Mouse (Mus musculus): Measurements from ENCODE around the gene 2310011J03Rik. TPM values are rescaled to one million over a fixed set of nuclear protein-coding genes. Genes with fewer than 3 reads are reported as not detected.

2310011J03Rik gene
- polyA plus RNA-seq (2015; fragmentation: Nextera tagmentation; extraction: Ambion mirVana): 49.2 and 51.8 TPM in 2 replicates

GRCm38 (mm10) chr10:80320340-80320760 lies at the start of gene 2310011J03Rik:
2310011J03Rik (minus strand) TSS chr10:80320537.
- Histone ChIP-seq H3K4me1 (replicated peaks; ENCODE audit: control insufficient read depth, insufficient read depth, low read length) (peaks cover 28% of the 10 kb centered on the region), H3K9me3 (ENCODE audit: control insufficient read depth, low read length) (no peaks in the 10 kb centered on the region), H3K27ac (ENCODE audit: low read length) (peak within 1 kb of the TSS; percentile 71), H3K9ac (ENCODE audit: low read length) (peak within 1 kb of the TSS; percentile 80), H3K36me3 (ENCODE audit: control insufficient read depth, insufficient read depth, low read length) (peaks cover 6% of the 10 kb centered on the region; the same call in 1 of the 2 replicates), H3K27me3 (ENCODE audit: control insufficient read depth, insufficient read depth, low read depth, low read length) (peaks cover 14% of the 10 kb centered on the region), H3K4me2 (ENCODE audit: low read depth, low read length) (peak within 1 kb of the TSS; percentile 64), H3K4me3 (ENCODE audit: low read length) (peak within 1 kb of the TSS; percentile 77)
- peak; percentile 68 for ATAC-seq (ENCODE audit: low read depth)
- WGBS: under 1% methylated on average over 34 of the region's 34 CpGs

GRCm38 (mm10) chr10:80368392-80368791 lies 48.1 kb upstream of the 2310011J03Rik start:
- Histone ChIP-seq H3K9ac (ENCODE audit: low read length) (no peak overlapping the region), H3K27ac (ENCODE audit: low read length) (no peak overlapping the region), H3K36me3 (ENCODE audit: control insufficient read depth, insufficient read depth, low read length) (no peaks in the 10 kb centered on the region), H3K27me3 (ENCODE audit: control insufficient read depth, insufficient read depth, low read depth, low read length) (no peaks in the 10 kb centered on the region; the same call in 1 of the 2 replicates), H3K4me2 (ENCODE audit: low read depth, low read length) (no peak overlapping the region), H3K4me1 (replicated peaks; ENCODE audit: control insufficient read depth, insufficient read depth, low read length) (peaks cover 5% of the 10 kb centered on the region), H3K4me3 (ENCODE audit: low read length) (no peak overlapping the region), H3K9me3 (ENCODE audit: control insufficient read depth, low read length) (no peaks in the 10 kb centered on the region; the same call in 1 of the 2 replicates)
- 81% methylated on average over 6 of the region's 6 CpGs for WGBS
- no peak for ATAC-seq (ENCODE audit: low read depth)

GRCm38 (mm10) chr10:80367954-80368353 lies 47.6 kb upstream of the 2310011J03Rik start:
- no peaks in the 10 kb centered on the region for H3K36me3 ChIP-seq (ENCODE audit: control insufficient read depth, insufficient read depth, low read length)
- H3K9ac ChIP-seq (ENCODE audit: low read length): no peak overlapping the region
- no peak overlapping the region for H3K4me2 ChIP-seq (ENCODE audit: low read depth, low read length)
- ATAC-seq (ENCODE audit: low read depth): no peak
- H3K27me3 ChIP-seq (ENCODE audit: control insufficient read depth, insufficient read depth, low read depth, low read length): no peaks in the 10 kb centered on the region; the same call in 1 of the 2 replicates
- no peak overlapping the region for H3K4me3 ChIP-seq (ENCODE audit: low read length)
- no peak overlapping the region for H3K27ac ChIP-seq (ENCODE audit: low read length)
- H3K4me1 ChIP-seq (replicated peaks; ENCODE audit: control insufficient read depth, insufficient read depth, low read length): peaks cover 5% of the 10 kb centered on the region
- H3K9me3 ChIP-seq (ENCODE audit: control insufficient read depth, low read length): no peaks in the 10 kb centered on the region; the same call in 1 of the 2 replicates
- WGBS: 43% methylated on average over 5 of the region's 5 CpGs

GRCm38 (mm10) chr10:80365736-80366135 lies 45.4 kb upstream of the 2310011J03Rik start:
- no peak for ATAC-seq (ENCODE audit: low read depth)
- H3K27ac ChIP-seq (ENCODE audit: low read length): no peak overlapping the region
- H3K9ac ChIP-seq (ENCODE audit: low read length): no peak overlapping the region

GRCm38 (mm10) chr10:80363734-80364133 lies 43.4 kb upstream of the 2310011J03Rik start:
- Histone ChIP-seq H3K36me3 (ENCODE audit: control insufficient read depth, insufficient read depth, low read length) (no peaks in the 10 kb centered on the region), H3K4me3 (ENCODE audit: low read length) (no peak overlapping the region), H3K4me1 (replicated peaks; ENCODE audit: control insufficient read depth, insufficient read depth, low read length) (no peaks in the 10 kb centered on the region), H3K27ac (ENCODE audit: low read length) (no peak overlapping the region), H3K4me2 (ENCODE audit: low read depth, low read length) (no peak overlapping the region), H3K27me3 (ENCODE audit: control insufficient read depth, insufficient read depth, low read depth, low read length) (peaks cover 1% of the 10 kb centered on the region; the same call in 1 of the 2 replicates), H3K9me3 (ENCODE audit: control insufficient read depth, low read length) (no peaks in the 10 kb centered on the region; the same call in 1 of the 2 replicates), H3K9ac (ENCODE audit: low read length) (no peak overlapping the region)
- ATAC-seq (ENCODE audit: low read depth): no peak
- 39% methylated on average over 6 of the region's 6 CpGs for WGBS

More at GRCm38 (mm10) chr10:80365736-80366135, 45.4 kb upstream of the 2310011J03Rik start:
- Histone ChIP-seq H3K4me1 (replicated peaks; ENCODE audit: control insufficient read depth, insufficient read depth, low read length) (no peaks in the 10 kb centered on the region), H3K4me2 (ENCODE audit: low read depth, low read length) (no peak overlapping the region), H3K36me3 (ENCODE audit: control insufficient read depth, insufficient read depth, low read length) (no peaks in the 10 kb centered on the region), H3K27me3 (ENCODE audit: control insufficient read depth, insufficient read depth, low read depth, low read length) (no peaks in the 10 kb centered on the region; the same call in 1 of the 2 replicates), H3K4me3 (ENCODE audit: low read length) (no peak overlapping the region), H3K9me3 (ENCODE audit: control insufficient read depth, low read length) (no peaks in the 10 kb centered on the region; the same call in 1 of the 2 replicates)
- 60% methylated on average over 6 of the region's 6 CpGs for WGBS

GRCm38 (mm10) chr10:80357994-80358639 lies 37.8 kb upstream of the 2310011J03Rik start:
- no peak overlapping the region for H3K27ac ChIP-seq (ENCODE audit: low read length)
- H3K36me3 ChIP-seq (ENCODE audit: control insufficient read depth, insufficient read depth, low read length): no peaks in the 10 kb centered on the region
- H3K9ac ChIP-seq (ENCODE audit: low read length): no peak overlapping the region
- 8% methylated on average over 27 of the region's 31 CpGs for WGBS
- peak; percentile 35; the same call in 1 of the 2 replicates for ATAC-seq (ENCODE audit: low read depth)
- peak overlapping the region; percentile 41 for H3K4me2 ChIP-seq (ENCODE audit: low read depth, low read length)
- peak overlapping the region; percentile 31 for H3K4me3 ChIP-seq (ENCODE audit: low read length)
- H3K4me1 ChIP-seq (replicated peaks; ENCODE audit: control insufficient read depth, insufficient read depth, low read length): peaks cover 4% of the 10 kb centered on the region; the same call in 1 of the 2 replicates
- H3K9me3 ChIP-seq (ENCODE audit: control insufficient read depth, low read length): no peaks in the 10 kb centered on the region
- peaks cover 45% of the 10 kb centered on the region for H3K27me3 ChIP-seq (ENCODE audit: control insufficient read depth, insufficient read depth, low read depth, low read length)

GRCm38 (mm10) chr10:80357336-80357735 lies 37.0 kb upstream of the 2310011J03Rik start:
- Histone ChIP-seq H3K4me2 (ENCODE audit: low read depth, low read length) (no peak overlapping the region; the same call in 1 of the 2 replicates), H3K4me1 (replicated peaks; ENCODE audit: control insufficient read depth, insufficient read depth, low read length) (peaks cover 4% of the 10 kb centered on the region; the same call in 1 of the 2 replicates), H3K4me3 (ENCODE audit: low read length) (no peak overlapping the region)

GRCm38 (mm10) chr10:80356737-80357136 lies 36.4 kb upstream of the 2310011J03Rik start:
- Histone ChIP-seq H3K9ac (ENCODE audit: low read length) (0 out of 2 replicates have a peak overlapping the region, but pooled peaks have one; percentile 28), H3K9me3 (ENCODE audit: control insufficient read depth, low read length) (no peaks in the 10 kb centered on the region), H3K4me3 (ENCODE audit: low read length) (peak overlapping the region; percentile 39), H3K4me2 (ENCODE audit: low read depth, low read length) (peak overlapping the region; percentile 55), H3K36me3 (ENCODE audit: control insufficient read depth, insufficient read depth, low read length) (no peaks in the 10 kb centered on the region), H3K27me3 (ENCODE audit: control insufficient read depth, insufficient read depth, low read depth, low read length) (peaks cover 51% of the 10 kb centered on the region), H3K27ac (ENCODE audit: low read length) (no peak overlapping the region), H3K4me1 (replicated peaks; ENCODE audit: control insufficient read depth, insufficient read depth, low read length) (peaks cover 4% of the 10 kb centered on the region; the same call in 1 of the 2 replicates)
- ATAC-seq (ENCODE audit: low read depth): no peak
- WGBS: under 1% methylated on average over 34 of the region's 34 CpGs

More at GRCm38 (mm10) chr10:80357336-80357735, 37.0 kb upstream of the 2310011J03Rik start:
- H3K9ac ChIP-seq (ENCODE audit: low read length): no peak overlapping the region
- no peaks in the 10 kb centered on the region for H3K36me3 ChIP-seq (ENCODE audit: control insufficient read depth, insufficient read depth, low read length)
- peaks cover 45% of the 10 kb centered on the region for H3K27me3 ChIP-seq (ENCODE audit: control insufficient read depth, insufficient read depth, low read depth, low read length)
- ATAC-seq (ENCODE audit: low read depth): no peak
- no peak overlapping the region for H3K27ac ChIP-seq (ENCODE audit: low read length)
- WGBS: 26% methylated on average over 7 of the region's 7 CpGs
- H3K9me3 ChIP-seq (ENCODE audit: control insufficient read depth, low read length): no peaks in the 10 kb centered on the region

GRCm38 (mm10) chr10:80356001-80356682 lies 35.8 kb upstream of the 2310011J03Rik start, which contains the start of gene Plk5:
Plk5 (plus strand) TSS chr10:80356459.
- 1% methylated on average over 51 of the region's 53 CpGs for WGBS
- H3K27ac ChIP-seq (ENCODE audit: low read length): no peak within 1 kb of the TSS
- peaks cover 4% of the 10 kb centered on the region; the same call in 1 of the 2 replicates for H3K4me1 ChIP-seq (replicated peaks; ENCODE audit: control insufficient read depth, insufficient read depth, low read length)
- no peaks in the 10 kb centered on the region for H3K36me3 ChIP-seq (ENCODE audit: control insufficient read depth, insufficient read depth, low read length)
- H3K4me2 ChIP-seq (ENCODE audit: low read depth, low read length): peak within 1 kb of the TSS; percentile 55
- peaks cover 53% of the 10 kb centered on the region for H3K27me3 ChIP-seq (ENCODE audit: control insufficient read depth, insufficient read depth, low read depth, low read length)
- H3K9me3 ChIP-seq (ENCODE audit: control insufficient read depth, low read length): no peaks in the 10 kb centered on the region
- 0 out of 2 replicates have a peak within 1 kb of the TSS, but pooled peaks have one; percentile 28 for H3K9ac ChIP-seq (ENCODE audit: low read length)
- peak within 1 kb of the TSS; percentile 39 for H3K4me3 ChIP-seq (ENCODE audit: low read length)
- ATAC-seq (ENCODE audit: low read depth): no peak

Data from lung, embryonic 16.5 days (tissue).